Comparison of ENCODE assay signal across 8 mouse cellular contexts in the genomic region with DNA sequence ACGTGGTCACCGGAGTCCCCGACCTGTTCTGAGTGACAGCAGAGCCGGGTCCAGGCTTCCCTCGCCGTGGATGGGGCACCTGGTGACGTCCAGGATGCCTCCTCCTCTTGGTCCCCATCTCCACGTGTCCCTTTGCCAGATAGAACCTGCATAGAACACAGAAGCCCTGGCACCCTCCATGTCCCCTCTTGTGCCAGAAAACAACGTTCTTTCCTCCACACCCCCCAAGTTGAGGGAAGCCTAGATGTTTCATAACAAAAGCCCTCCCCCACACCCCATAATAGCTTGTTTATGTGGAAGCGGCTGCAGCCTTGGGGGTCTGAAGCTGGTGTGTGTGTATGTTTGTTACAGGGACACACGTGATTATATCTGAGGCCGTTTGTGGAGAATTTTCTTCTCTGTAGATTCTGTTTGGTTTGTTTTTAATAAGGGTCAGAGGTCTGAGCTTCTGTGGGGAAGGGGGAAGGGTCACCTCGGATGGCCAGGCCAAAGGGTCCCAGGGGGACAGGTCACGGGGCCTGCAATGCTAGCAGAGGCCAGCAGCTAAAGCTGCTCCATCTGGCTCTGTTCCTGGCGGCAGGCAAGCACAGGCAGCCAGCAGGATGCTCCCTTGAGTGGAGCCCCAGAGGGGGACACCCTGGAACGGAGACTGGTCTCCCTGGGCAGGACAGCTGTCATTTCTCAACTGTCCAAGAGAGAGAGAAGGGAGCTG.
A peak's percentile ranks its signal among the peaks of the same experiment; 100 is the strongest.
DNase-seq lines count a peak whose midpoint lies in the region; ATAC-seq and TF ChIP-seq lines count a peak whose summit lies in the region.

No protein-coding gene starts in this region.

- intact Hi-C loops in heart, adult 2 months (cut with DNase I), result loop anchor here (2.0 to 5.0 kb wide), 2 partner anchors 53 to 58 kb away; no protein-coding TSS in a partner anchor

- H3K4me1 ChIP-seq in embryonic facial prominence, embryonic 11.5 days (ENCODE audit: control insufficient read depth, insufficient read depth, low read length), result peaks cover 37% of the 10 kb centered on the region
- peaks cover 21% of the 10 kb centered on the region for H3K4me1 ChIP-seq in heart, adult 2 months (ENCODE audit: control insufficient read depth, insufficient read depth, low read length)
- peaks cover 77% of the 10 kb centered on the region for H3K4me1 ChIP-seq in limb, embryonic 13.5 days
- peaks cover 74% of the 10 kb centered on the region for H3K4me1 ChIP-seq in midbrain, embryonic 12.5 days
- H3K4me1 ChIP-seq in stomach, embryonic 15.5 days, result peaks cover 42% of the 10 kb centered on the region

- peak overlapping the region; percentile 70 for H3K9ac ChIP-seq in embryonic facial prominence, embryonic 11.5 days (replicated peaks; ENCODE audit: low read length)
- peak overlapping the region; percentile 80 for H3K9ac ChIP-seq in heart, adult 2 months (ENCODE audit: low read depth, low read length)
- H3K9ac ChIP-seq in limb, embryonic 13.5 days, result peak overlapping the region; percentile 68
- H3K9ac ChIP-seq in midbrain, embryonic 12.5 days (replicated peaks), result peak overlapping the region; percentile 55
- H3K9ac ChIP-seq in stomach, embryonic 15.5 days, result peak overlapping the region; percentile 44; the same call in 1 of the 2 replicates

- H3K9me3 ChIP-seq in embryonic facial prominence, embryonic 11.5 days (replicated peaks; ENCODE audit: control insufficient read depth, low read length), result no peaks in the 10 kb centered on the region
- no peaks in the 10 kb centered on the region for H3K9me3 ChIP-seq in limb, embryonic 13.5 days
- no peaks in the 10 kb centered on the region for H3K9me3 ChIP-seq in midbrain, embryonic 12.5 days
- H3K9me3 ChIP-seq in stomach, embryonic 15.5 days, result no peaks in the 10 kb centered on the region

- H3K27ac ChIP-seq in embryonic facial prominence, embryonic 11.5 days (replicated peaks; ENCODE audit: low read depth, low read length), result peak overlapping the region; percentile 99
- peak overlapping the region; percentile 100 for H3K27ac ChIP-seq in heart, adult 2 months
- peak overlapping the region; percentile 98 for H3K27ac ChIP-seq in limb, embryonic 13.5 days
- peak overlapping the region; percentile 99 for H3K27ac ChIP-seq in midbrain, embryonic 12.5 days (replicated peaks)
- H3K27ac ChIP-seq in stomach, embryonic 15.5 days, result peak overlapping the region; percentile 100

- peak; percentile 57 for TF ChIP-seq CTCF in heart, adult 2 months (IDR thresholded peaks at IDR 0.05)

- TF ChIP-seq POLR2A in heart, adult 2 months (IDR thresholded peaks at IDR 0.05; ENCODE audit: insufficient read depth, low read depth, low read length), result 0 out of 2 replicates have a peak, but pooled peaks have one; percentile 10

- WGBS in embryonic facial prominence, embryonic 11.5 days, result 1% methylated on average over 16 of the region's 16 CpGs
- 3% methylated on average over 16 of the region's 16 CpGs for WGBS in heart, adult 2 months
- under 1% methylated on average over 16 of the region's 16 CpGs for WGBS in limb, embryonic 13.5 days
- 2% methylated on average over 16 of the region's 16 CpGs for WGBS in midbrain, embryonic 12.5 days
- 2% methylated on average over 16 of the region's 16 CpGs for WGBS in stomach, embryonic 15.5 days

- H3K79me2 ChIP-seq in heart, adult 2 months (replicated peaks; ENCODE audit: control insufficient read depth, insufficient read depth, low read length), result no peaks in the 10 kb centered on the region

- no peaks in the 10 kb centered on the region for H3K27me3 ChIP-seq in embryonic facial prominence, embryonic 11.5 days (ENCODE audit: control insufficient read depth, insufficient read depth, low read length)
- H3K27me3 ChIP-seq in heart, adult 2 months (ENCODE audit: control insufficient read depth, insufficient read depth, low read length), result no peaks in the 10 kb centered on the region
- H3K27me3 ChIP-seq in limb, embryonic 13.5 days, result no peaks in the 10 kb centered on the region
- H3K27me3 ChIP-seq in midbrain, embryonic 12.5 days, result peaks cover 21% of the 10 kb centered on the region
- H3K27me3 ChIP-seq in stomach, embryonic 15.5 days (replicated peaks), result no peaks in the 10 kb centered on the region

- peak; percentile 18 to 31 for DNase-seq in spleen, adult 18-20 months
- DNase-seq in spleen, postnatal 14 days (ENCODE audit: low spot score in 2 of 2), result no peak
- peak; percentile 70 for DNase-seq in embryonic facial prominence, embryonic 11.5 days (ENCODE audit: low spot score)
- DNase-seq in heart, adult 2 months, result peak; percentile 86 to 91
- peak; percentile 85 for DNase-seq in kidney, adult 11 months

- peak overlapping the region; percentile 21; the same call in 1 of the 2 replicates for H3K4me3 ChIP-seq in embryonic facial prominence, embryonic 11.5 days (ENCODE audit: low read depth, low read length)
- H3K4me3 ChIP-seq in heart, adult 2 months, result peak overlapping the region; percentile 65
- peak overlapping the region; percentile 48 for H3K4me3 ChIP-seq in limb, embryonic 13.5 days
- H3K4me3 ChIP-seq in midbrain, embryonic 12.5 days, result peak overlapping the region; percentile 36
- H3K4me3 ChIP-seq in stomach, embryonic 15.5 days (replicated peaks), result peak overlapping the region; percentile 47

- H3K36me3 ChIP-seq in embryonic facial prominence, embryonic 11.5 days (replicated peaks; ENCODE audit: control insufficient read depth, insufficient read depth, low read depth, low read length), result no peaks in the 10 kb centered on the region
- no peaks in the 10 kb centered on the region for H3K36me3 ChIP-seq in heart, adult 2 months (ENCODE audit: control insufficient read depth, insufficient read depth, low read length)
- no peaks in the 10 kb centered on the region for H3K36me3 ChIP-seq in limb, embryonic 13.5 days
- H3K36me3 ChIP-seq in midbrain, embryonic 12.5 days, result no peaks in the 10 kb centered on the region
- no peaks in the 10 kb centered on the region for H3K36me3 ChIP-seq in stomach, embryonic 15.5 days

- H3K4me2 ChIP-seq in embryonic facial prominence, embryonic 11.5 days (ENCODE audit: low read depth, low read length), result peak overlapping the region; percentile 40
- peak overlapping the region; percentile 89 for H3K4me2 ChIP-seq in limb, embryonic 13.5 days (replicated peaks)
- peak overlapping the region; percentile 61 for H3K4me2 ChIP-seq in midbrain, embryonic 12.5 days (replicated peaks)
- H3K4me2 ChIP-seq in stomach, embryonic 15.5 days, result peak overlapping the region; percentile 85

- 0 out of 2 replicates have a peak, but pooled peaks have one; percentile 11 for TF ChIP-seq EP300 in heart, adult 2 months (IDR thresholded peaks at IDR 0.05; ENCODE audit: insufficient read depth, low read depth, low read length)

- ATAC-seq in embryonic facial prominence, embryonic 11.5 days (replicated peaks; ENCODE audit: insufficient number of reproducible peaks, low FRiP score, low TSS enrichment, low read depth), result peak; percentile 51
- peak; percentile 20 for ATAC-seq in limb, embryonic 13.5 days (ENCODE audit: low FRiP score, low read depth)
- ATAC-seq in midbrain, embryonic 12.5 days (ENCODE audit: low FRiP score, low read depth), result peak; percentile 45
- peak; percentile 62 for ATAC-seq in stomach, embryonic 15.5 days (ENCODE audit: insufficient read depth, low FRiP score, low read depth)

Comparison
In these comparisons a context has a peak if more than half of its experiments do, and no peak if none do; other contexts are left out.
1. DNase-seq: peak in spleen, adult 18-20 months (2 of 2), embryonic facial prominence, embryonic 11.5 days (single experiment), heart, adult 2 months (2 of 2) and kidney, adult 11 months (single experiment); none in spleen, postnatal 14 days (0 of 2).
2. Peak in every context shown above with its lines, with median percentiles within 50 percentile points of each other: ATAC-seq, H3K27ac ChIP-seq, H3K4me2 ChIP-seq, H3K4me3 ChIP-seq and H3K9ac ChIP-seq.